Mouse (Mus musculus) layer of hippocampus, postnatal 36 days (tissue): ENCODE data around the gene Rad23a. TPM values are rescaled to one million over a fixed set of nuclear protein-coding genes. Genes with fewer than 3 reads are reported as not detected.
A peak's percentile ranks its signal among the peaks of the same experiment; 100 is the strongest.

Experiments
- DNase-seq, 2 experiments: peaks; one replicate each; pipeline ENCODE4 v3.0.0; 2022
- total RNA-seq, 2 experiments: library from RNA; stranded (reverse); gene quantifications; 2 replicates each; pipeline ENCODE4 v1.2.3; 2021

Gene Rad23a
- 10 to 100 TPM; 67.9 to 68.5 TPM for total RNA-seq

DNA sequence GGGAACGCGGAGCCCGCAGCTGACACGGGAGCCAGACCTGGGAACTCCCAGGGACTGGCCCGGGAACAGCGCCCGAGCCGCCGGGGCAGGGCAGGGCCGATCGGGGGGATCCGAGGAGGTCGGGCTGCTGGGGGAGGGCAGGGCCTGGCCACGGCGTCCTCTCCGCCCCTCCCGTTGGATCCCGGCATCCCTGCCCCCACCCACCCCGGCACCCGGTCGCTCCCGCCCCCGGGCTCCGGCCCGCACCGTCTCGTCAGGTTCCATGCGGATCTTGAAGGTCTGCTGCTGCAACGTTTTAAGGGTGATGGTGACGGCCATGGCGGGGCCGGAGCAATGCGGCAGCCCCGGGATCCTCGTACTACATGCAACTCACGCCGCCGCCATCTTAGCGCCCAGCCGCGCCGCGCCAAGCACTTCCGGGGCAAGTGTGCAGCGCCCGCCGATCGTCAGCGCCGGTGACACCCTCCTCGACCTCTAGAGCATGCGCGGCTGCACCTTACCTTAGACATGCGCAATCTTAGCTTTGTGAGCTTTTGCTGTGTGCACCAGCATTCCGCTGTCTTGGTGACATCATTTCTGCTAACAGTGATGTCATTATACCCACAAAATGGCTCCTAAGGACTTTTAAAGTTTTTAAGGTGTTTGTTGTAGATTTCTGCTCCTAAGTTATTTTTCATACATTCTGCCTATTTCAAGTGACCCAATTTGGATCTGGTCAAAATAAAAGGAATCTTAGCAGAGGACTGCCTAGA lies at the start of gene Rad23a:
TSS of gene Rad23a (minus strand) at position 418 of the 752 bp plus-strand sequence.
- peak; percentile 90 to 91 for DNase-seq

- no peak for DNase-seq
These were observed 48.7 kb upstream of the Rad23a start for GRCm38 (mm10) chr8:84889141-84889540.

GRCm38 (mm10) chr8:84888280-84888679 lies 47.8 kb upstream of the Rad23a start:
- DNase-seq = no peak

DNA sequence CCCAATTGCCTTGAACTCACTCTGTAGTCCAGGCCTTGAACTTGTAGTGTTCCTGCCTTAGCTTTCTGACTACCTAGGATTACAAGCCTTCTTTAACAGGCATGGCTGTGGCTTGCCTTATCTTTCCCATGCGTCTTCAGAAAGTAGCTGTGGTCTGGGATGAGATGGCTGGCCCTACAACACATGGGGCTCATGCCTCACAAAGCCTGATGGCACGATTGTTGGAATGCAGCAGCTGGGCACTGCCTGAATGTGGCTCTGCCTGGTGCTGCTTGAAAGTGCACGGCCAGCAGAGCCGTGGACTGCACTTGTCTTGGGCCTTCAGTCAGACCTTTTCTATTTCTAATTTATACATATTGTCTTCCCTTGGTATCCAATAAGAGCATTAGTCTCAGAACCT lies 44.3 kb upstream of the Rad23a start:
- no peak for DNase-seq

DNA sequence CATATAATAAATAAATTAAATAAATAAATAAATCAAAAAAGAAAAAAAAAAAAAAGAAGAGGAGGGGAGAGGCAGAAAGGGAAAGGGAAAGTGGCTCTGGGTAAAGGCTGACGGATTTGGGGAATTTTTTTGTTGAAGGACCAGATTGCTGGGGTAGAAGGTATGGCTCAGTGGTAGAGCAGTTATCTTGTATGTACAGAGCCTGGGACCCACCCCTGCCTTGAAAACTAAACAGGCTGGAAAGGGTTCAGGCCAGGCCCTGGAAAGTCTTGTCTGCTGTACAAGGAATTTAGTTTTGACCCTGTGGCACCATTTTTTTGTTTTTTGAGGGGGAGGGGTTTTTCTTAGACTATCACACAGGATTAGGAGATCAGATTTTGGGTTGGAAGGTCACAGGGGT lies 38.5 kb upstream of the Rad23a start:
- DNase-seq = no peak

DNA sequence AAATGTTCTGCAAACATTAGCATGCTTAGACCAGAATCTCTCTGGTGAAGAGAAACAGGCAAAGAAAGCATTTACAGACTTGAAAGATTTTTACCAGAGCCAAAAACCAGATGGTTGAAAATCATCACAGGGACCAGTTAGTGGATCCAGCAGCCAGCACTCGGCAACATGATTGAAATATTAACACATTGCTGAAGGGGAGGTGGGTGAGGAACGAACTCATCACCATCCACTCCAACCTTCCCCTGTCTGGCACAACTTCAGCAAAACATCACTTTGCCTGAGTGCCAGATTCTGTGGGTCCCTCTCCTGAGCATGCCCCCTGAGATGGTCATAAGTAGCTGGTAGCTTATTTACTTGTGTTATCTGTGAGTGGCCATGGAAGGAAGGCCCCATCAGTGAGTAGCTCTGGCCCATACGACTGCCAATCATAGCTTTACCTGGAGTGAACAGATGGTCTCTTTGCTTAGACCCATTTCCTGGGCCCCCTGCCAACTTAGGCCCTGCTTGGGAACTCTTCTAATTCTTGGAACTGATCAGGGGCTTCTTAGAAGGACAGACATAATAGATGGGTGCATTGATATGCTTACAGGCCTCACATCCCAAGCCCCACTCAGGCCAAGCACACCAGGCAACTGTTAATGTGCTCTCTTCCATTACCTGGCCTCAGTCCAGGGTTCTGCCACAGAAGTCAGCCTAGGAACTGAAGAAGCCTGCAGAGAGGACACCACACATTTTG lies 37.0 kb upstream of the Rad23a start:
- DNase-seq = no peak

DNA sequence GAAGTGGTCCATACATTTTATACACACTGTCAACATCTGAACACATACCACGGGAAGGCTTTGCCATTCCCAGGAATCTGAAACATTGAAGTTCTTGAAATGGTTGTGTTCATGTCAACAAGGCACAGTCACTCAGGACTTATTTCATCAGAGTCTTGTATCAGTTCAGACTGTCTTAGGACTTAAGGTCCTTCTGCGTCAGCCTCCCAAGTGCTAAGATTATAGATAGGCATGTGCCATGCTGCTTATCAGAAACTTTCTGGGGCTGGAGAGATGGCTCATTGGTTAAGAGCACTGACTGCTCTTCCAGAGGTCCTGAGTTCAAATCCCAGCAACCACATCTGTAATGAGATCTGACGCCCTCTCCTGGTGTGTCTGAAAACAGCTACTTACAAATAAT lies 33.9 kb upstream of the Rad23a start:
- no peak for DNase-seq

GRCm38 (mm10) chr8:84873016-84873415 lies 32.6 kb upstream of the Rad23a start:
- no peak for DNase-seq

GRCm38 (mm10) chr8:84872309-84872965 lies 32.0 kb upstream of the Rad23a start:
- no peak for DNase-seq

DNA sequence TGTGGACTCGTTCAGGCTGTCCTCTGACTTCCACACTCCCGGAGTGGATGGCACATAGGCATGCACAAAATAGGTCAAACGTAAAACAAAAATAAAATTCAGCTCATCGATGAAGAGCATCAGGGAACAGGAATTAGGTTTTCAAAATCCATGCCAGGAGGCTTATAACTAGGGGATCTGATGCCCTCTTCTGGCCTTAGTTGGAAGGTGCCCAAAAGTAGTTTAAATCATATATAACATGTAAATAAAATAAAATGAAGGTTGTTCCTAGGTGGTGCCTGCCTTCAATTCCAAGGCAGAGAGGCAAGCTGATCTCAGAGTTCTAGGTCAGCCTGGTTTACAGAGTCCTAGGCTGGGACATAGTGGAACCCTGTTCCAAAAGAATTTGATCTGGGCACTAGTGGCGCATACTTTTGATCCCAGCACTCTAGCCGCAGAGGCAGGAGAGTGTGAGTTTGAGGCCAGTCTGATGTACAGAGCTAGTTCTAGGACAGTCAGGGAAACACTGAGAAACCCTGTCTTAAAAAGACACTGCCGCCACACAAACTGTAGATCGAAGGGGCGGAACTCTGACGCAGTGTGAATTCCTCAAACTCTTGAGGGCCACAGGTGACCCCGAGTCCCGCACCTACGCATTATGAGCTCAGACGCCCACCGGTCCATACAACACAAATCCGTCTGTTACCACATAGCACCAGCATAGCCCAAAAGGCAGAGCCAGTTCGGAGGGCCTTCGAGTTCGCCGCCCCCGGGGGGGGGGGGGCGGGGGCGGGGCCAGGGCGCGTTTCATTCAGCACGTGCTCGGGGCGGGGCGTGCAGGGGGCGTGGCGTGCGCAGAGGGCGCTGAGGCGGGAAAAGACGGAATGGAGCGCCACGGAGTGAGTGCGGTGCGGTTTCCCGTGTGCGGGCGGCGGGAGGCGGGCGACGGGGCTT lies 31.2 kb upstream of the Rad23a start, which contains the start of gene Syce2:
TSS of gene Syce2 (plus strand) at position 736 of the 933 bp plus-strand sequence.
- DNase-seq = peak in 1 of 2 experiments; percentile 37

- DNase-seq = peak; percentile 91 to 92
These were observed 16.5 kb upstream of the Rad23a start, which contains the start of gene Farsa for GRCm38 (mm10) chr8:84856864-84857441. Gene Farsa (plus strand): TSS chr8:84856989.

DNA sequence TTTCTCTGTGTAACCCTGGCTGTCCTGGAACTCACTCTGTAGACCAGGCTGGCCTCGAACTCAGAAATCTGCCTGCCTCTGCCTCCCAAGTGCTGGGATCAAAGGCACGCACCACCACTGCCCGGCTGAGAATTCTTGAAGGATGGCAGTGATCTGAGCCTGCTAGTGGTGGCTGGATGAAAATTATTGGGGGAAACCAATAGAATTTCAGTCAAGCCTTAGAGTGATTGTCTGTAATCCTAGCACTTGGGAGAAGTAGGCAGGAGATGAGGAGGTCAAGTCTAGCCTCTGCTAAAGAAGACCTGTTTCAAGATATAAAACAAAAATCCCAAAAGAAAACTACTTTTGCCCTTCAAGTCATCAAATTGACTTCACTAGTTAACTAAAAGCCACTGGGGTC lies 16.0 kb upstream of the Rad23a start:
- no peak for DNase-seq

- no peak for DNase-seq
These were observed 7.4 kb upstream of the Rad23a start for GRCm38 (mm10) chr8:84847684-84848435.

DNA sequence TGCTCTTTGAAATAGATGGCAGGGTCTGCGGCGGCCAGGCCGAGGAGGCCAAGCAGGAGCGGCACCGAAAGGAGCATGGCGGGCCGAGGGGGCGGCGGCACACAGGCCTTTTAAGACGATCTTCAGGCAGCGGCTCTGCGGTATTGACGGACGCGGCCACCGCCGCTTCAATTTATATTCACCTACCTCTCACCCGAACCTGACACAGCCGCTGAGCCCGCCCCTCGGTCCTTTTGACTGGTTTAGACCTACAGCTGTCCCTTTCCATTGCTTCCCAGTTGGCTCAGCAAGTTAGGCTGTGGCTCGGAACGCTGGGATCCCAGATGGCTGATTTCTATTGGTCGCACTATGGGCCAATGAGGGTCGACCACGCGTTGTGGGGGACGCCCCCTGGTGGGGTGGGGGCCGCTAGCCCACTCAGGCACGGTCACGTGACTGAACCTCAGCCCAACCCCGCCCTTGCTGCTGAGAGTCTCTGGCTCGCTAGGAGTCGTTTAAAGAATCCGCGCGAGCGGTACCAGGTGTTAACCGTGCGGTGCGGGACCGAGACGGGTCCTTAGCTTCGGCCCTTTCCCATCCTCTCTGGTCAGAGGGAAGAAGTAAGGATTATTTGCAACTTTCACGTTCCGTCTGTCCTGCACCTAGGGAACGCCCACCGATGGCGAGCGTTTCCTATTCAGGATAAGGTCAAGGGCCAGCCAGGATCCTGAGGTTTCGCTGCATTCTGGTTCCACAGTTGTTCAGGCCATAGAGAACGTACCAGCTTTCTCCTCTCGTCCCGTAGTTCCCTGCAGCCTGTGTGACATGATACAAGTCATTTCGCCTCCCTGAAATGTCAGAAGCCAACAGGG lies 6.5 kb upstream of the Rad23a start, which contains the start of gene Calr:
TSS of gene Calr (minus strand) at position 213 of the 851 bp plus-strand sequence.
- DNase-seq = peak; percentile 100

GRCm38 (mm10) chr8:84846094-84846721 lies 5.7 kb upstream of the Rad23a start:
- peak in 1 of 2 experiments; percentile 46 for DNase-seq

- DNase-seq = no peak
These were observed 5.1 kb upstream of the Rad23a start for GRCm38 (mm10) chr8:84845355-84846093.

- no peak for DNase-seq
These were observed 4.1 kb upstream of the Rad23a start for GRCm38 (mm10) chr8:84844397-84845070.

GRCm38 (mm10) chr8:84841514-84841913 lies 1.0 kb upstream of the Rad23a start:
- no peak for DNase-seq
